Mouse (Mus musculus): ENCODE measurements around the gene Glod4. TPM values are rescaled to one million over a fixed set of nuclear protein-coding genes. Genes with fewer than 3 reads are reported as not detected.
A peak's percentile ranks its signal among the peaks of the same experiment; 100 is the strongest.

Gene Glod4
- total and polyA plus RNA-seq, 3 experiments = 121 to 190 (median 161) TPM

GRCm38 (mm10) chr11:76196275-76196976, 47.1 kb downstream of the Glod4 start:
- peaks cover 12% of the 10 kb centered on the region for H3K27me3 ChIP-seq (replicated peaks)
- no peaks in the 10 kb centered on the region for H3K79me2 ChIP-seq (replicated peaks; ENCODE audit: control insufficient read depth, extremely low read depth, insufficient read depth, poor library complexity, severe bottlenecking)
- TF ChIP-seq SMC3 (IDR thresholded peaks at IDR 0.05; ENCODE audit: low read depth, low read length) = no peak
- no peak for TF ChIP-seq NRF1 (IDR thresholded peaks at IDR 0.05; ENCODE audit: low read depth, low read length)
- TF ChIP-seq MXI1 (IDR thresholded peaks at IDR 0.05; ENCODE audit: low read depth, low read length) = no peak
- TF ChIP-seq CHD1 (IDR thresholded peaks at IDR 0.05; ENCODE audit: low read depth, low read length) = no peak
- no peak overlapping the region for H3K9ac ChIP-seq (ENCODE audit: insufficient read depth, low read depth)
- dilution Hi-C loops (cut with MboI; ENCODE audit: extremely low pct_ligation_motif_present, extremely low pct_unique_long_range_greater_than_20kb, low sequenced_read_pairs) = no loop called here
- no peak for DNase-seq (ENCODE audit: extremely low read depth)
- H3K36me3 ChIP-seq (replicated peaks in 1 of 2; ENCODE audit: control insufficient read depth in 1 of 2, insufficient read depth in 1 of 2, low read length in 1 of 2) = no peaks in the 10 kb centered on the region
- no peaks in the 10 kb centered on the region for H3K9me3 ChIP-seq (replicated peaks; ENCODE audit: low read length)
- no peak overlapping the region for H3K4me2 ChIP-seq (ENCODE audit: insufficient read depth, low read depth, poor library complexity, severe bottlenecking)
- in situ Hi-C loops (cut with MboI; ENCODE audit: low pct_ligation_motif_present, low pct_unique_long_range_greater_than_20kb, low sequenced_read_pairs) = no loop called here
- peaks cover 2 to 4% of the 10 kb centered on the region in 2 experiments; a peak in 3 of 4 replicates for H3K4me1 ChIP-seq (ENCODE audit: control insufficient read depth in 1 of 2, insufficient read depth in 2 of 2)
- no peak overlapping the region for H3K27ac ChIP-seq (ENCODE audit: insufficient read depth, low read depth)
- H3K4me3 ChIP-seq (replicated peaks in 1 of 3; ENCODE audit: low read depth in 2 of 3, low read length in 2 of 3, poor library complexity in 1 of 3) = no peak overlapping the region

DNA sequence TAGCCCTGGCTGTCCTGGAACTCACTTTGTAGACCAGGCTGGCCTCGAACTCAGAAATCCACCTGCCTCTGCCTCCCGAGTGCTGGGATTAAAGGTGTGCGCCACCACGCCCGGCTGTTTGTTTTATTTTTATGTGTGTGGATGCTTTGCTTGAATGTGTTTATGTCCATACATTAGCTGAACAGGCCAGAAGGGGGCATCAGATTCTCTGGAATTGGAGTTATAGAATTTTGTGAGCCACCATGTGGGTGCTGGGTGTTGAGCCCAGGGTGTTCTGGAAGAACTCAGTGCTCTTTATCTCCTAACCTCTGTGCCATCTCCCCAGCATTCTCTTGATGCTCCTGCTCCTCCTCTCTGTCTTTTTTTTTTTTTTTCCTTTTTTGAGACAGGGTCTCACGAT, 56.6 kb downstream of the Glod4 start:
- H3K27me3 ChIP-seq (replicated peaks) = no peaks in the 10 kb centered on the region
- in situ Hi-C loops (cut with MboI; ENCODE audit: low pct_ligation_motif_present, low pct_unique_long_range_greater_than_20kb, low sequenced_read_pairs) (no loop called here), dilution Hi-C loops (cut with MboI; ENCODE audit: extremely low pct_ligation_motif_present, extremely low pct_unique_long_range_greater_than_20kb, low sequenced_read_pairs) (no loop called here)
- DNase-seq (ENCODE audit: extremely low read depth) = peak; percentile 30
- no peak overlapping the region for H3K4me2 ChIP-seq (ENCODE audit: insufficient read depth, low read depth, poor library complexity, severe bottlenecking)
- TF ChIP-seq ZMIZ1 (IDR thresholded peaks at IDR 0.05; ENCODE audit: low read depth, low read length) (no peak), BHLHE40 (IDR thresholded peaks at IDR 0.05; ENCODE audit: low read depth, low read length) (no peak), USF2 (conservative IDR thresholded peaks at IDR 0.05; ENCODE audit: low read depth, low read length) (no peak), CHD1 (IDR thresholded peaks at IDR 0.05; ENCODE audit: low read depth, low read length) (no peak), CTCF (conservative IDR thresholded peaks at IDR 0.05 in 1 of 2, IDR thresholded peaks at IDR 0.05 in 1 of 2; ENCODE audit: low read depth in 2 of 2, low read length in 2 of 2) (peak in 1 of 2 experiments; percentile 59; a peak in 2 of 4 replicates), ZNF384 (IDR thresholded peaks at IDR 0.05; ENCODE audit: low read depth, low read length) (no peak), KAT2A (IDR thresholded peaks at IDR 0.05; ENCODE audit: insufficient replicate concordance, low read length) (no peak), SMC3 (IDR thresholded peaks at IDR 0.05; ENCODE audit: low read depth, low read length) (peak; percentile 40), JUND (conservative IDR thresholded peaks at IDR 0.05; ENCODE audit: low read depth, low read length) (no peak), POLR2A (IDR thresholded peaks at IDR 0.05; ENCODE audit: low read depth, low read length) (no peak), USF1 (IDR thresholded peaks at IDR 0.05; ENCODE audit: low read depth, low read length) (no peak), ZKSCAN1 (IDR thresholded peaks at IDR 0.05; ENCODE audit: borderline replicate concordance, low read depth, low read length) (no peak), MAX (IDR thresholded peaks at IDR 0.05; ENCODE audit: low read length) (no peak), NELFE (IDR thresholded peaks at IDR 0.05; ENCODE audit: low read depth, low read length) (no peak), GABPA (IDR thresholded peaks at IDR 0.05; ENCODE audit: insufficient replicate concordance, low read depth, low read length) (no peak), RAD21 (IDR thresholded peaks at IDR 0.05; ENCODE audit: low read depth, low read length) (peak; percentile 35)
- no peaks in the 10 kb centered on the region for H3K4me1 ChIP-seq (ENCODE audit: control insufficient read depth in 1 of 2, insufficient read depth in 2 of 2)
- H3K36me3 ChIP-seq (replicated peaks in 1 of 2; ENCODE audit: control insufficient read depth in 1 of 2, insufficient read depth in 1 of 2, low read length in 1 of 2) = peaks cover 1 to 17% of the 10 kb centered on the region in 2 experiments
- H3K4me3 ChIP-seq (replicated peaks in 1 of 3; ENCODE audit: low read depth in 2 of 3, low read length in 2 of 3, poor library complexity in 1 of 3) = no peak overlapping the region
- H3K79me2 ChIP-seq (replicated peaks; ENCODE audit: control insufficient read depth, extremely low read depth, insufficient read depth, poor library complexity, severe bottlenecking) = no peaks in the 10 kb centered on the region
- H3K9me3 ChIP-seq (replicated peaks; ENCODE audit: low read length) = no peaks in the 10 kb centered on the region
- no peak overlapping the region for H3K27ac ChIP-seq (ENCODE audit: insufficient read depth, low read depth)
- H3K9ac ChIP-seq (ENCODE audit: insufficient read depth, low read depth) = no peak overlapping the region

All from CH12.LX (cell line).